Mouse (Mus musculus) midbrain, embryonic 10.5 days (tissue): ENCODE results near the gene Gm20489. TPM values are rescaled to one million over a fixed set of nuclear protein-coding genes. Genes with fewer than 3 reads are reported as not detected.
A peak's percentile ranks its signal among the peaks of the same experiment; 100 is the strongest.

Source experiments
- DNase-seq: peaks from one replicate; pipeline ENCODE4 v3.0.0-alpha.2; 2017; ENCODE audit warnings: low spot score
- H3K27ac ChIP-seq: fragments of 300-500 bp; sonication (generic); replicated peaks from 2 replicates; pipeline ENCODE4 v1.5.1; 2016; ENCODE audit warnings: mild to moderate bottlenecking
- H3K27me3 ChIP-seq: fragments of 300-500 bp; sonication (generic); 2 replicates; pipeline ENCODE4 v1.6.1; 2016; ENCODE audit warnings: low read depth, mild to moderate bottlenecking; ENCODE audit not compliant: poor library complexity, severe bottlenecking
- H3K36me3 ChIP-seq: fragments of 300-500 bp; sonication (generic); 2 replicates; pipeline ENCODE4 v1.6.1; 2016; ENCODE audit warnings: mild to moderate bottlenecking, moderate library complexity
- H3K4me1 ChIP-seq: fragments of 300-500 bp; sonication (generic); 2 replicates; pipeline ENCODE4 v1.6.1; 2016
- H3K4me3 ChIP-seq: fragments of 300-500 bp; sonication (generic); 2 replicates; pipeline ENCODE4 v1.5.1; 2016; ENCODE audit warnings: mild to moderate bottlenecking, moderate library complexity
- H3K9me3 ChIP-seq: fragments of 300-500 bp; sonication (generic); replicated peaks from 2 replicates; pipeline ENCODE4 v1.6.1; 2016; ENCODE audit warnings: mild to moderate bottlenecking
- WGBS: fragments of 180-500 bp; shearing (Covaris S2); methylation state at CpG from one replicate; pipeline ENCODE4 v1.1.7; 2016; 5-methylcytosine and 5-hydroxymethylcytosine counted together
- polyA plus RNA-seq: library from polyadenylated mRNA; unstranded; fragments of >200 nt; fragmentation: Nextera tagmentation; extraction: Ambion mirVana; gene quantifications from 2 replicates; pipeline ENCODE4 v1.2.1, GENCODE M21; 2016

Gm20489 gene
- polyA plus RNA-seq, 1 experiment from 2014 or later, result not detected

- H3K9me3 ChIP-seq, result no peaks in the 10 kb centered on the region
- peak within 1 kb of the TSS; percentile 82 for H3K27ac ChIP-seq
- H3K36me3 ChIP-seq, result peaks cover 9% of the 10 kb centered on the region
- peaks cover 32% of the 10 kb centered on the region for H3K27me3 ChIP-seq
- peak within 1 kb of the TSS; percentile 64 for H3K4me3 ChIP-seq
- H3K4me1 ChIP-seq, result peaks cover 11% of the 10 kb centered on the region
- 24% methylated on average over 46 of the region's 47 CpGs for WGBS
- peak; percentile 82 for DNase-seq
Observed at GRCm38 (mm10) chrX:101253952-101254729, 14.7 kb downstream of the Gm20489 start, which contains the start of gene Foxo4. TSS of gene Foxo4 (plus strand) at chrX:101254528.

- H3K4me3 ChIP-seq, result no peak overlapping the region
- H3K9me3 ChIP-seq, result no peaks in the 10 kb centered on the region
- H3K4me1 ChIP-seq, result no peaks in the 10 kb centered on the region
- peaks cover 37% of the 10 kb centered on the region for H3K27me3 ChIP-seq
- H3K36me3 ChIP-seq, result no peaks in the 10 kb centered on the region
- no peak for DNase-seq
- 39% methylated on average over 1 of the region's 1 CpGs for WGBS
- no peak overlapping the region for H3K27ac ChIP-seq
Observed at GRCm38 (mm10) chrX:101245011-101245410, 23.8 kb downstream of the Gm20489 start.

- H3K27me3 ChIP-seq, result peaks cover 76% of the 10 kb centered on the region
- H3K9me3 ChIP-seq, result no peaks in the 10 kb centered on the region
- peak overlapping the region; percentile 66 for H3K4me3 ChIP-seq
- peak overlapping the region; percentile 76 for H3K27ac ChIP-seq
- 30% methylated on average over 7 of the region's 7 CpGs for WGBS
- DNase-seq, result no peak
- H3K36me3 ChIP-seq, result peaks cover 15% of the 10 kb centered on the region
- peaks cover 6% of the 10 kb centered on the region for H3K4me1 ChIP-seq
Observed at GRCm38 (mm10) chrX:101222796-101223162, 46.0 kb downstream of the Gm20489 start.

GRCm38 (mm10) chrX:101221834-101222795 lies 46.7 kb downstream of the Gm20489 start, which contains the start of gene Snx12:
TSS of gene Snx12 (minus strand) at chrX:101222563.
- Histone ChIP-seq H3K27me3 (peaks cover 77% of the 10 kb centered on the region), H3K9me3 (no peaks in the 10 kb centered on the region), H3K36me3 (peaks cover 15% of the 10 kb centered on the region), H3K4me1 (peaks cover 6% of the 10 kb centered on the region), H3K27ac (peak within 1 kb of the TSS; percentile 89), H3K4me3 (peak within 1 kb of the TSS; percentile 66)
- DNase-seq, result peak; percentile 85
- WGBS, result 21% methylated on average over 52 of the region's 55 CpGs

Other genes with a start within 250 kb of the Gm20489 start
- gene Tex11, start 209.4 kb downstream of the Gm20489 start, polyA plus RNA-seq, result not detected in 2 replicates
- 0.50 and 0.86 TPM in 2 replicates for gene Slc7a3, start 183.0 kb downstream of the Gm20489 start, polyA plus RNA-seq
- 63.8 and 68.5 TPM in 2 replicates for gene Snx12, start 46.5 kb downstream of the Gm20489 start, polyA plus RNA-seq
- 1.1 and 1.7 TPM in 2 replicates for gene Foxo4, start 14.5 kb downstream of the Gm20489 start, polyA plus RNA-seq
- not detected in 2 replicates for gene Gm614, start 5.0 kb downstream of the Gm20489 start, polyA plus RNA-seq
- 3.0 and 4.1 TPM in 2 replicates for gene Il2rg, start 768 bp downstream of the Gm20489 start, polyA plus RNA-seq
- gene Med12, start 5.0 kb upstream of the Gm20489 start, polyA plus RNA-seq, result 30.8 and 39.4 TPM in 2 replicates
- gene Nlgn3, start 30.1 kb upstream of the Gm20489 start, polyA plus RNA-seq, result 7.8 and 15.6 TPM in 2 replicates
- gene Gjb1, start 107.4 kb upstream of the Gm20489 start, polyA plus RNA-seq, result not detected in 2 replicates
- gene Zmym3, start 151.8 kb upstream of the Gm20489 start, polyA plus RNA-seq, result 16.6 and 22.3 TPM in 2 replicates
- gene Nono, start 160.3 kb upstream of the Gm20489 start, polyA plus RNA-seq, result 618 and 658 TPM in 2 replicates
- 2.3 and 2.7 TPM in 2 replicates for gene Itgb1bp2, start 180.1 kb upstream of the Gm20489 start, polyA plus RNA-seq